Mouse (Mus musculus) lung, postnatal 10 days (tissue): Measurements from ENCODE around the gene Tcap.
"Not testable (repeated sequence)": the region's sequence is repeated elsewhere in the genome, so short reads cannot be mapped to it uniquely, and the experiment has no call there.

ENCODE experiments used
- DNase-seq: peaks from one replicate; pipeline ENCODE4 v3.0.0; 2021

The Tcap gene

DNA sequence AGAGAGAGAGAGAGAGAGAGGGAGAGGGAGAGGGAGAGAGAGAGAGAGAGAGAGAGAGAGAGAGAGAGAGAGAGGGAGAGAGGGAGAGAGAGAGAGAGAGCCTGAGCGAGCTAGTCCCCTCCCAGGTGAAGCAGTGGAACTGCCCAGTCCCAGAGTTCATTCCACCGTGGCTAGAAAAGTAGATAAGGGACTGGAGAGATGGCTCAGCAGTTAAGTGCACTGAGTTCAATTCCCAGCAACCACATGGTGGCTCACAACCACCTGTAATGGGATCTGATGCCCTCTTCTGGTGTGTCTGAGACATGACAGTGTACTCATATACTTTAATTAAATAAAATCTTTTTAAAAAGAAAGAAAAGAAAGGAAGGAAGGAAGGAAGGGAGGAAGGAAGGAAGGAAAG lies 1.2 kb upstream of the Tcap start:
- DNase-seq, result not testable (repeated sequence)

- no peak for DNase-seq
Measured at GRCm38 (mm10) chr11:98384216-98384615, 605 bp downstream of the Tcap start.

- DNase-seq, result no peak
Measured at GRCm38 (mm10) chr11:98384721-98385637, 1.4 kb downstream of the Tcap start.

- DNase-seq, result no peak
Measured at GRCm38 (mm10) chr11:98385638-98386585, 2.3 kb downstream of the Tcap start, which contains the start of gene Pnmt. TSS of gene Pnmt (plus strand) at chr11:98386450.

- DNase-seq, result no peak
Measured at GRCm38 (mm10) chr11:98386596-98386995, 3.0 kb downstream of the Tcap start.

- no peak for DNase-seq
Measured at GRCm38 (mm10) chr11:98387056-98387577, 3.5 kb downstream of the Tcap start.

DNA sequence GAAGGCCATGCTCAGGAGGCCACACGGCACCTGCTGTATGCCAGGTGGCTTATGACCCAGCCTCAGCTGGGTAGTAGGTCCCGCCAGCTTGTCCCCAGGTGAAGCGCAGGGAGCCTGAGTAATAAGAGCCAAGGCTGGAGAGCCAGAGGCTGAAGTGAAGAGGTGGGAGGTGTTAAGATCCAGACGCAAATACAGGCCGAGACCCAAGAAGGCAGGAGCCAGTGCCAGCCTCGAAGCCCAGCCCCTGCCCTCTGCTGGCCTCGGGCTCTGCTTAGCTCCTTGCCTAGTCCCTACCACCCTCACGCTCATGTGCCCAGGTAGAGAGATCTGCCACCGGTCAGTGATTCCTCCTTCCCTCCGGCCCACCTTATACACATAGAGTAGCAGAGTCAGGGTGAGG lies 4.7 kb downstream of the Tcap start:
- DNase-seq, result no peak

DNA sequence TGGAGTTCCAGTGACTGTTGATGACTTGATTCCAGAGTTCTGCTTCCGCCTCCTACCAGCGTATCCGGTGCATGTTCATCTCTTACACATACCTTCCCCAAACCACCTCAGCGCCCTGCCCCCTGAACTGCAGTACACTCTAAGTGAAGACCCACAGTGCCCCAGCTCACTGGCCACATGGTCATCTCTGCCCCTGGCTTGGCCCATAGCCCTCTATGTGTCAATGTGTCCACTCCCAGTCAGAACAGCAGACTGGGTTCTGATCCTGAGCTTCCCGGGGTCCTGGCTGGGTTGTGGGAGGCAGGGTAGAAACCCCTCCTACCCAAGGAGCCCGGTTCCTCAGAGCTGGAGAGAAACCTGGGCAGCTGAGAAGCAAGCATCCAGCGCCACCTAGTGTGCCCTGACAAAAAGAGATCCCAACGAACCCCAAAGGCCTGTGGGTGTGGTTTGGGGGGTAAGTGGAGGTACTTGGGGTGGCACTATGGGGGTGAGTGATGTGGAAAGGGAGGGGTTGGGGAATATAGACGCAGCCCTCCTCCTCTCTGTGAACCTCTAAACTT lies 5.7 kb downstream of the Tcap start:
- peak; percentile 74 for DNase-seq

DNA sequence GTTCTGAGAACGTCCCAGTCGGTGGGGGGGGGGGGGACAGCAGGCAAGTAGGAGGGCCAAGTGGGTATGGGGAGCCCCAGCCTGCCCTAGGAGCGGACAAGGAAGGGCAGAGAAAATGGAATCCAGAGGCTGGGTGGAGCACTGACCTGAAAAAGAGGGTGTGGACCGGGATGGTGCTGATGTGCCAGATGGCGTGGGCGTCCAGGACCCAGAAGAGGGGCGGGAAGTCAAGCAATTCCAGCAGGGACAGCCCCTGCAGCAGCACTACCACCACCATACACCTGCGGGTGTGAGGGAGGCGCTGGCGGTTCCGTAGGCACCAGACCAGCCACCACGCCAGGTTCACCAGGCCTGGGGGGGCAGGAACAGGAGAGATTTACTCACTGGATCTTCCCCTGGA lies 6.5 kb downstream of the Tcap start:
- DNase-seq, result no peak

DNA sequence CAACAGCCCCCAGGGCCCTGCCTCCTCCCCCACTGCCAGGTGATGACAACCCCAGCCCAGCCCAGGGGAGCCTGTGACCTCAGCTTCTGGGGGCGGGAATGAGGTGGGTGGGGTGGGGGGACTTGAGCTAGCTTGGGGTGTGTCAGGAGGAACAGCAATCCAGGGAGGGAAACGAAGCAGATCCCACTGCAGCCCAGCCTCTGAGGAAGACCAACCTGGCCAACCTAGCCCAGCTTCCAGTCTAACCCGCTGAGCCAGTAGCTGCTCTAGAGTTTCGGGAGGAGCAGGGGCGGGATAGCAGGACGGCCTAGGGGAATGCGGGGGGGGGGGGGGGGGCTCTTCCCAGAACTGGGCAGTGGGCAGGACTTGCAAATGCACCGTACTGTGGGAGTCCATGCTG lies 8.4 kb downstream of the Tcap start:
- DNase-seq, result no peak

- DNase-seq, result no peak
Measured at GRCm38 (mm10) chr11:98392645-98393044, 9.0 kb downstream of the Tcap start.

DNA sequence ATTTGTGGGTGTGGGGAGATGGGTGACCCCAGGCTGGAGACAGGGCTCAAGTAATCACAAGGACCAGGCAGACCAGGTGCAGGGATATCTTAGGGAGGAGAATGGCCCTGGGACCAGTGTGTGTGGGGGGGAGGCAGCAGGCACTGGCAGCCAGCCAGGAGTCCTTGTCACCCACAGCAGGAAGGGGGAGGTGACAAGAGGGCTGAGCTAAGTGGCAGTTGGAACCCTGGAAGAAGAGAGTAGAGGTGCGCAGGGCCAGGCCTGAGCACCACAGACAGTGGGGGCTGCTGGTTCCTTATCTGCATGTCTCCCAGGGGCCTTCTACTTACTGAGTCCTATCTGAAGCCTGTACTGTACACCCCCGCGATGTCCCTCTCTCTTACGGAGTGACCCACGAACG lies 9.7 kb downstream of the Tcap start:
- DNase-seq, result peak; percentile 66

GRCm38 (mm10) chr11:98394301-98394700 lies 10.7 kb downstream of the Tcap start:
- no peak for DNase-seq

GRCm38 (mm10) chr11:98395041-98395440 lies 11.4 kb downstream of the Tcap start:
- DNase-seq, result no peak

GRCm38 (mm10) chr11:98397946-98398345 lies 14.3 kb downstream of the Tcap start:
- DNase-seq, result no peak

DNA sequence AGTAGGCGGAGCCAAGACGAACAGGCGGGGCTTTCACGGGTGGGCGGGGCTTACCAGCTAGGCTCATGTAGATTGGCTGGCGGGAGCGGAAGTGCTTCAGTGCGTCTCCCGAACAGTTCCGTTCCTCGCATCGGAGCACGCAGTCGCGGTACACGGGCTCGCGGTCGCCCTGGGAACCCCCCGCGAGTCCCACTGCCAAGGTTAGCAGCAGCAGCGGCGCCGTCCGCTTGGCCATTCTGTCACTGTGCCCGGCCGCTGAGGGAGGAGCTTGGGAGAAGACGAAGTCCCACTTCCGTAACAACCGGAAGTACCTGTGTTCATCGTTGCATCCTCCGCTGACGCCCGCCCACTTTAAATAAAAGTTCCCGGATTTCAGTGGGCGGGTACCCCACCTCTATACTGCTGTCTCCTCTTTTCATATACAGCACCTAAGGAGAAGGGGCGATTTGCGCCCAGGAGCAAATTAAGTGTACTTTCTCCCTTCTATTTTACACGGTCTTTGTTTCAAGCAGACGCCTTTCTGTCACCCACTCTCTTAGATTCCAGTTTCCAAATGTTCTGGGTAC lies 16.6 kb downstream of the Tcap start, which contains the start of gene Pgap3:
Gene Pgap3 (minus strand): TSS at position 330 of the 566 bp plus-strand sequence.
- peak; percentile 92 for DNase-seq

- no peak for DNase-seq
Measured at GRCm38 (mm10) chr11:98400816-98401215, 17.2 kb downstream of the Tcap start.

DNA sequence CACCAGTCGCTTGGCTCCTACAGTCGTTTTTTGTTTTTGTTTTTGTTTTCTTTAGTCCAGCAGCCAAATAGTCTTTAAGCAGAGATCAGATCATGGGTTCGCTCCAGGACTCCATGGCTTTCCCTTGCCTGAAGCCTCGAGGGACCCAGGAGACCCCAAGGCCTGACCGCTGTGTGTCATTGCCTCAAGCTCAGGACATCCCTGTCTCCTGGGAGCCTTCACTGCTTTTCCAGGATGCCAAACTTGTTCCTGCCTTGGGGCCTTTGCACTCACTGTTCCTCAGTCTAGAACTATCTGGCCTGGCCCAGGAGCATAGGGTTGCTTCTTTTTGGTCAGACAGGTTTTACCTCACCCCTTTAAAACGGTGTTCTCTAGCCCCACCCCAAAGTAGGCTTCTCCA lies 23.0 kb downstream of the Tcap start:
- no peak for DNase-seq

DNA sequence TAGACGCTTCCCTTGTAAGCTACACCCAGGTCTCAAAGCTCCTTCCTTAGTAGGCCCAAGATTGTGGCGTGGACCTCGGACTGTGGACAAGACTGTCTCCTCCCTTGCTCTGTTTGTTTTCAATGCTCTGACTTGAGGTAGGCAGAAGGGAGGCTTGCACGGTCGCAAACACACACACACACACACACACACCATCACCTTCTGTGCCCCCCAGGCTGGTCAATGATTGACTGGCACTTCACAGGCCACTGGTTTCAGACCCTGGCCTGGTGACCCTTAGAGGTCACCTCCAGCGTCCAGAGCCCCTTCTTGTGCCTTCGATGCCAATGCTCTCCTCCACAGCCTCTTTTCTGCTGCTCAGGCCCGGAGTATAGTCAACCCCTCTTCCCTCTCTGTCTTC lies 25.3 kb downstream of the Tcap start:
- DNase-seq, result no peak

DNA sequence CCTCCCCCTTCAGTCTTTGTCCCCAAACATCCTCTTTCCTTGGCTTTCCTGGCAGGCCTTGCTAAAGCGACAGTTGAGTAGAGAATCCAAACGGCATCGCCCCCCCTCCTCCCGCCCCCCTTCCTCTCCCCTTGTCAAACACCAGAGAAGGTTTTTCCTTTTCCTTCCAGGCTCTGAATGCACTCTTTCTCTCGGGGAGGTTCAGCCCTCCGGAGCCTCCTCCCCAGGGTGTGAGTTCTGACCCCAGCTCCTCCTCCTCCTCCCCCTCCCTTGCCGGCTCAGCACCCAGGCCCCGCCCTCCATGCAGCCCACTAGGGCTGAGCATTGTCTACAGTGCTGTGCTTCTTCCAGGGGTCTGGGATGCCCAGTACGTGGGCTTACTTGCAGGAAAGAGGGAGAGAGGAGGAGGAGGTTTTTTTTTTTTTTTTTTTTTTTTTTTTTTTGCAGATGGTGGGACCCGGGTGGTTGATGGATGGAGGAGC lies 25.8 kb downstream of the Tcap start:
- DNase-seq, result peak; percentile 80

- DNase-seq, result peak; percentile 87
Measured at GRCm38 (mm10) chr11:98412273-98412796, 28.7 kb downstream of the Tcap start, which contains the start of gene Erbb2. TSS of gene Erbb2 (plus strand) at chr11:98412470.

DNA sequence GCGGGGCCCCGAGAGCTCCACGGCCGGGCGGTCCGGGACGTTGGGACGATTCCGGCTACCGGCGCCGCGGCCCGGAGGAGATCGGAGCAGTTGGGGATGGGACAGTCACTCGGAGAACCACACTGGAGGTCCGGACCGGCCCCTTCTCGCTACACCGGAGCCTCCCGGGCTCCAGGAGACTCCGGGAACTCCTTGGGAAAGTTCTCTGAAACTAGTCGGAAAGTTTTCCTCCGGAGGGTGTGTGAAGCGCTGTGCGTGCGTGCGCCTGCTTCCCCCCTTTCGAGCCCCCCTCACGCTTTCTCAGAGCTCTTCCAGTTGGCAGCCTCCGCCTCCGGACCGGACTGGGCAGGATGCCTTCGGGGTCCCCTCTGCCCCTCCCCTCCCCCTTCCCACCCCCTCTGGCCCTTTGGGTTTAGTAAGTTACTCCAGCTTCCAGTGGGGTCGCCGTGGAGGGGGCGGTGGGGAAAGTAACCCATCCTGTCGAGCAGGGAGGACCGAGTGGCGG lies 29.2 kb downstream of the Tcap start:
- peak; percentile 69 for DNase-seq
